In the genomic region with DNA sequence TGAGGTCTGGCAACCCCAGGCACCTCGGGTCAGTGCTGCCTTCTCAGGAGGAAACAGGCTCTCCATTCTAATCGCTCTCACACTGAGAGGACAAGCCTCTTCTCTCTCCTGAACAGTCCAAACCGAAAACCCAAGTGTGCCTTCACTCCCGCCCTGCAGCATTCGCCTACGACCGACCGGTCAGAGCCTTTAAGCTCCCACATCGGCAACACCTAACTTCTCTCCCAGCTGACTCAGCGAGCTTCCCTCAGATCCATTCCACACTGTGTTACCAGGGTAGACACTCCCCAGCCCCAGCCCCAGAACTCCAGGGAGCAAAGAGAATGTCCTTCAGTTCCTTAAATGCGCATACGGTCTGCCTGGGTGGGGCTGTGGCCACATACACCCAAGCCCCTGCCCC, we compare ENCODE assay signal across 25 mouse cellular contexts. TPM values are rescaled to one million over a fixed set of nuclear protein-coding genes. Genes with fewer than 3 reads are reported as not detected.
DNase-seq lines count a peak whose midpoint lies in the region; ATAC-seq and TF ChIP-seq lines count a peak whose summit lies in the region.
"Had no signal": no experiment of that assay in that cellular context is flagged by ENCODE, and none has a peak within 500 bp of the region (broad histone marks: within the 10 kb centered on the region; RNA-seq: fewer than 3 reads in every experiment).

No protein-coding gene starts in this region.

- H3K4me1 ChIP-seq in E14TG2a.4 (replicated peaks; ENCODE audit: low read depth, low read length), result peaks cover 96% of the 10 kb centered on the region
- H3K4me1 ChIP-seq: forebrain, embryonic 13.5 days; forebrain, embryonic 15.5 days had no signal

- H3K4me3 ChIP-seq in E14TG2a.4 (replicated peaks; ENCODE audit: low read length), result peak overlapping the region; percentile 53
- H3K4me3 ChIP-seq: embryonic facial prominence, embryonic 10.5 days; embryonic facial prominence, embryonic 12.5 days; forebrain, embryonic 13.5 days; forebrain, embryonic 15.5 days had no signal

- no peaks in the 10 kb centered on the region for H3K27me3 ChIP-seq in E14TG2a.4 (ENCODE audit: insufficient read depth, low read length)
- H3K27me3 ChIP-seq: CH12.LX; embryonic facial prominence, embryonic 12.5 days; forebrain, embryonic 13.5 days; forebrain, embryonic 15.5 days; Patski had no signal

- TF ChIP-seq CTCF in E14TG2a.4 (conservative IDR thresholded peaks at IDR 0.05; ENCODE audit: low read length), result no peak

- peak; percentile 75 for DNase-seq in ES-CJ7 (ENCODE audit: low read depth, low spot score)
- peak; percentile 91 for DNase-seq in R1 (ENCODE audit: low read depth, low spot score)
- DNase-seq in thymus, adult 18-20 months, result no peak
- no peak for DNase-seq in liver
- DNase-seq: adrenal gland, adult 8-10 months; adrenal gland, postnatal 14 days; adrenal gland, postnatal 36 days; B cell, adult 2 months; cerebellum, adult 11-12 months; cerebellum, adult 2 months; cerebellum, adult 9-10 months; cerebellum, postnatal 10 days; cerebellum, postnatal 25 days; forebrain, postnatal 0 days had no signal

- peaks cover 93% of the 10 kb centered on the region for H3K36me3 ChIP-seq in E14TG2a.4 (ENCODE audit: insufficient read depth, low read length)

- no peak for ATAC-seq in inflammation-experienced regulatory T-cells, adult 6 months
- ATAC-seq: activated CD4-positive, CD25-positive, alpha-beta regulatory T cell, adult 4 months; CD4-positive, CD25-positive, alpha-beta regulatory T cell, adult 4 months; forebrain, embryonic 13.5 days; forebrain, embryonic 15.5 days; forebrain, postnatal 0 days; Patski had no signal

- no peaks in the 10 kb centered on the region for H3K9me3 ChIP-seq in E14TG2a.4 (ENCODE audit: low read length)
- H3K9me3 ChIP-seq: embryonic facial prominence, embryonic 10.5 days; embryonic facial prominence, embryonic 12.5 days; forebrain, embryonic 13.5 days; forebrain, embryonic 15.5 days; G1E had no signal

RNA-seq across cellular contexts. Expression of a gene that starts 19.0 kb away (rescaled TPM):
- 10 to 100 TPM; 33.0 to 47.8 (median 40.0) TPM for polyA plus RNA-seq in inflammation-experienced regulatory T-cells, adult 6 months (2017; shearing (Covaris generic))

Comparison
In these comparisons a context has a peak if more than half of its experiments do, and no peak if none do; other contexts are left out.
1. DNase-seq: peak in ES-CJ7 (single experiment) and R1 (single experiment); none in thymus, adult 18-20 months (0 of 2) and liver (single experiment).